Mouse (Mus musculus) embryonic facial prominence, embryonic 14.5 days (tissue): ENCODE data around the gene Cd19. TPM values are rescaled to one million over a fixed set of nuclear protein-coding genes. Genes with fewer than 3 reads are reported as not detected.

ENCODE experiments used
- ATAC-seq: fragments of 200-750 bp; cut with Nextera tagmentation; 2 replicates; pipeline ENCODE4 v1.8.0; 2017; ENCODE audit warnings: low read depth, moderate number of reproducible peaks, moderate TSS enrichment
- DNase-seq: peaks from one replicate; pipeline ENCODE4 v3.0.0-alpha.2; 2015; ENCODE audit warnings: low spot score
- H3K27ac ChIP-seq: fragments of 300-500 bp; sonication (generic); replicated peaks from 2 replicates; pipeline ENCODE4 v1.5.1; 2014; ENCODE audit warnings: low read depth, mild to moderate bottlenecking, low read length, moderate library complexity
- H3K27me3 ChIP-seq: fragments of 300-500 bp; sonication (generic); replicated peaks from 2 replicates; pipeline ENCODE4 v1.6.1; 2014; ENCODE audit warnings: low read length; ENCODE audit not compliant: control insufficient read depth, insufficient read depth
- H3K36me3 ChIP-seq: fragments of 300-500 bp; sonication (generic); 2 replicates; pipeline ENCODE4 v1.6.1; 2014; ENCODE audit warnings: low read length, mixed read lengths; ENCODE audit not compliant: control insufficient read depth, insufficient read depth
- H3K4me1 ChIP-seq: fragments of 300-500 bp; sonication (generic); 2 replicates; pipeline ENCODE4 v1.6.1; 2014; ENCODE audit warnings: antibody characterized with exemption, low read length; ENCODE audit not compliant: control insufficient read depth, insufficient read depth
- H3K4me2 ChIP-seq: fragments of 300-500 bp; sonication (generic); 2 replicates; pipeline ENCODE4 v1.6.1; 2014; ENCODE audit warnings: low read depth, mild to moderate bottlenecking, low read length, moderate library complexity, mixed read lengths
- H3K4me3 ChIP-seq: fragments of 300-500 bp; sonication (generic); 2 replicates; pipeline ENCODE4 v1.5.1; 2014; ENCODE audit warnings: low read depth, mild to moderate bottlenecking, low read length
- H3K9ac ChIP-seq: fragments of 300-500 bp; sonication (generic); 2 replicates; pipeline ENCODE4 v1.6.1; 2014; ENCODE audit warnings: low read depth, mild to moderate bottlenecking, low read length, moderate library complexity, mixed read lengths
- H3K9me3 ChIP-seq: fragments of 300-500 bp; sonication (generic); 2 replicates; pipeline ENCODE4 v1.6.1; 2016; ENCODE audit warnings: low read length; ENCODE audit not compliant: control insufficient read depth
- WGBS: fragments of 180-500 bp; shearing (Covaris S2); extraction: QIAGEN DNeasy Blood & Tissue Kit; methylation state at CpG from one replicate; pipeline ENCODE4 v1.1.7; 2014; 5-methylcytosine and 5-hydroxymethylcytosine counted together
- polyA plus RNA-seq: library from polyadenylated mRNA; unstranded; fragments of >200 nt; fragmentation: Nextera tagmentation; extraction: Ambion mirVana; gene quantifications from 2 replicates; pipeline ENCODE4 v1.2.1, GENCODE M21; 2014

Cd19 gene
- polyA plus RNA-seq, 1 experiment from 2014 or later, result 0.19 TPM

- 1% methylated on average over 47 of the region's 82 CpGs for WGBS
- H3K9ac ChIP-seq, result peak within 1 kb of the TSS; percentile 87
- peaks cover 3% of the 10 kb centered on the region; the same call in 1 of the 2 replicates for H3K9me3 ChIP-seq
- peak; percentile 93 for DNase-seq
- H3K4me1 ChIP-seq, result peaks cover 5% of the 10 kb centered on the region
- peak within 1 kb of the TSS; percentile 77 for H3K4me3 ChIP-seq
- peak; percentile 94 for ATAC-seq
- H3K4me2 ChIP-seq, result peak within 1 kb of the TSS; percentile 82
- H3K27me3 ChIP-seq, result no peaks in the 10 kb centered on the region
- peaks cover 21% of the 10 kb centered on the region; the same call in 1 of the 2 replicates for H3K36me3 ChIP-seq
- peak within 1 kb of the TSS; percentile 95 for H3K27ac ChIP-seq
Measured at GRCm38 (mm10) chr7:126428631-126429502, 14.2 kb upstream of the Cd19 start, which contains the start of gene Rabep2. Gene Rabep2 (plus strand): TSS chr7:126428759.

DNA sequence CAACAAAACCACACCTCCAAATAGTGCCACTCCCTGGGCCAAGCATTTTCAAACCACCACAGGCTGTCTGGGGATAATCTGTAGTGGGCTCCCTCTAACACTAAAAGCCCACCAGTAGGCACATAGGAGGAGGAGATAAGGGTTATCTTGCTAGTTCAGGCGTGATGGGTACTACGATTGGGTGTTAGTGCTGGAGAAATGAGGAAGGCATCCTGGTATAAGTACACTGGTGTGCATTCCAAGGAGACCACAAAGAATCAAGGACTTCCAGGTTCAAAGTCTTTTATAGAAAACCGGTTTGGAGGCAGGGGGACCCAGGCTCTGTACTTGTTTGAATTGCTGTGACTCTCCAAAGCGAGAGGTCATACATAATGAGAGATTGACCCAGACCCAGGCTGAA, 13.5 kb upstream of the Cd19 start:
- Histone ChIP-seq H3K27me3 (no peaks in the 10 kb centered on the region), H3K27ac (peak overlapping the region; percentile 95), H3K4me3 (peak overlapping the region; percentile 77), H3K4me2 (peak overlapping the region; percentile 82), H3K36me3 (peaks cover 18% of the 10 kb centered on the region; the same call in 1 of the 2 replicates), H3K4me1 (peaks cover 5% of the 10 kb centered on the region), H3K9me3 (peaks cover 3% of the 10 kb centered on the region; the same call in 1 of the 2 replicates), H3K9ac (peak overlapping the region; percentile 87)
- DNase-seq (no peak), ATAC-seq (peak; percentile 12; the same call in 1 of the 2 replicates)
- 17% methylated on average over 4 of the region's 4 CpGs for WGBS

DNA sequence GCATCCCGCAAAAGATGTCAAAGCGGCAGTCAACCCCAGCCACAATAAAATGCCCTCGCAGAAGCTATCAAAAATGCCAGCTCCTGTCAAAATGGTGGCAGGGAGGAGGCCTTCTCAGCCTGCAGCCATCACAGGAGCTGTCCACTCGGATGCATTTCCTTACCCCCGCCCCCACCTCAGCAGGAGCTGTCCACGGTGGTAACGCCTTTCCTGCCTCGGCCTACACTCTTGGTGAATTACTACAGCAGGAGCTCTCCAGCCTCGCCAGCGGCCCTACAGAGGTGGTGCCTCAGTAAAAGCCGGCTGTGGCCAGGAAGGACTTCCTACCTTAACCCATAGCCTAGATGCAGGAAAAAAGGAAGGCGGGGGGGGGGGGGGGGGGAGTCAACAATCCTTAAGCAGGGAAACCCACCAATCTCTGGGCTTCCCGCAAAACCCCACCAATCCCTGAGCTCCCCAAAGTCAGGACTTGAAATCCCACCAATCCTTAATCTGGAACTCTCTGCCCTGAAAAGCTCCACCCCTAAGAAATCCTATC, 12.7 kb upstream of the Cd19 start:
- Histone ChIP-seq H3K27me3 (no peaks in the 10 kb centered on the region), H3K36me3 (peaks cover 12% of the 10 kb centered on the region; the same call in 1 of the 2 replicates), H3K27ac (no peak overlapping the region), H3K9me3 (peaks cover 3% of the 10 kb centered on the region; the same call in 1 of the 2 replicates), H3K9ac (no peak overlapping the region), H3K4me2 (no peak overlapping the region), H3K4me1 (peaks cover 5% of the 10 kb centered on the region), H3K4me3 (no peak overlapping the region)
- no peak for DNase-seq
- 47% methylated on average over 12 of the region's 13 CpGs for WGBS
- no peak for ATAC-seq

GRCm38 (mm10) chr7:126424161-126424560, 9.5 kb upstream of the Cd19 start:
- H3K27me3 ChIP-seq, result no peaks in the 10 kb centered on the region
- ATAC-seq, result no peak
- WGBS, result 82% methylated on average over 6 of the region's 6 CpGs
- no peak overlapping the region for H3K27ac ChIP-seq
- H3K36me3 ChIP-seq, result no peaks in the 10 kb centered on the region
- H3K9ac ChIP-seq, result no peak overlapping the region
- no peak overlapping the region for H3K4me3 ChIP-seq
- no peak for DNase-seq
- no peaks in the 10 kb centered on the region for H3K4me1 ChIP-seq
- H3K4me2 ChIP-seq, result no peak overlapping the region
- H3K9me3 ChIP-seq, result peaks cover 3% of the 10 kb centered on the region; the same call in 1 of the 2 replicates

- no peak overlapping the region for H3K4me2 ChIP-seq
- peaks cover 3% of the 10 kb centered on the region; the same call in 1 of the 2 replicates for H3K9me3 ChIP-seq
- H3K36me3 ChIP-seq, result no peaks in the 10 kb centered on the region
- DNase-seq (no peak), ATAC-seq (no peak)
- no peaks in the 10 kb centered on the region for H3K27me3 ChIP-seq
- WGBS, result 84% methylated on average over 5 of the region's 5 CpGs
- no peak overlapping the region for H3K4me3 ChIP-seq
- H3K4me1 ChIP-seq, result no peaks in the 10 kb centered on the region
- no peak overlapping the region for H3K9ac ChIP-seq
- H3K27ac ChIP-seq, result no peak overlapping the region
Measured at GRCm38 (mm10) chr7:126421756-126422155, 7.1 kb upstream of the Cd19 start.

DNA sequence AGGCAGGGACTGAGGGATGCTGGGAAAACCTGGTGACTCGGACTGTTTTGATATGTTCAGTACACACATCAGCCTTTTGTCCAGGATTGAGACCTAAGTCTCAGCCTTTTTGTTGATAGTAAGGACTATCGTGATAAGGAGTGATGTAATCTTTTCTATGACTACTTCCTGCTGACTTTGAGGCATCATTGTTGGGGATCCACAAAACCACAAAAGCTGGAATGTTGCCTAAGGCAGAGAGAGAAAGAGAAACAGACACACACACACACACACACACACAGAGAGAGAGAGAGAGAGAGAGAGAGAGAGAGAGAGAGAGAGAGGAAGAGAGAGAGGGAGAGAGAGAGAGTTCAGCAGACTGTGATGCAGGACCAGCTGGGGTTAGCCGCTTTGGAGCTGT, 3.8 kb upstream of the Cd19 start:
- H3K9me3 ChIP-seq, result no peaks in the 10 kb centered on the region
- H3K9ac ChIP-seq, result no peak overlapping the region
- H3K4me2 ChIP-seq, result no peak overlapping the region
- WGBS, result 62% methylated on average over 3 of the region's 3 CpGs
- DNase-seq (peak; percentile 6), ATAC-seq (no peak)
- H3K27ac ChIP-seq, result no peak overlapping the region
- H3K4me3 ChIP-seq, result no peak overlapping the region
- no peaks in the 10 kb centered on the region for H3K4me1 ChIP-seq
- H3K36me3 ChIP-seq, result no peaks in the 10 kb centered on the region
- no peaks in the 10 kb centered on the region for H3K27me3 ChIP-seq

GRCm38 (mm10) chr7:126417606-126418005, 2.9 kb upstream of the Cd19 start:
- Histone ChIP-seq H3K36me3 (no peaks in the 10 kb centered on the region), H3K27me3 (no peaks in the 10 kb centered on the region), H3K4me2 (no peak overlapping the region), H3K9ac (no peak overlapping the region), H3K4me3 (no peak overlapping the region), H3K27ac (no peak overlapping the region), H3K4me1 (no peaks in the 10 kb centered on the region), H3K9me3 (no peaks in the 10 kb centered on the region)
- DNase-seq (no peak), ATAC-seq (no peak)
- WGBS, result 79% methylated on average over 4 of the region's 4 CpGs

DNA sequence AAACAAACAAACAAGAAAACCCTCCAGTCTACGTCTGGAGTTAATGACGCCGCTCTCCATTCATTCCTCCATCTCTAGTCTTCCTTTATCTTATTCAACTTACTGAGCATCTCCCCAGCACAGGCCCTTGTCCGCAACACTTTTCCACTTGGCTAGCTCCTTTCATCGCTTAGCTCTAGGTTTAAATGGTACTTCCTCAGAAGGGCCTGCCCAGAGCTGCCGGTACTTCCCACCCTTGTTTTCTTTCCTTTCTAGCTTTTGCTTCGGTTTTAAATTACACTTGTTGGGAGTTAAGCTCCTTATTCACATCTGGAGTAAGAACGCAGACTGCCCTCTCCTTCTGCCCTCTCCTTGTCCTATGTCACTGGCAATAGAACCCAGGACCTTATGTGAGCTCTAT, 2.4 kb upstream of the Cd19 start:
- ATAC-seq, result peak; percentile 71; the same call in 1 of the 2 replicates
- 35% methylated on average over 8 of the region's 8 CpGs for WGBS
- no peak overlapping the region for H3K9ac ChIP-seq

More for the DNA sequence above, 2.4 kb upstream of the Cd19 start:
- Histone ChIP-seq H3K27me3 (no peaks in the 10 kb centered on the region), H3K36me3 (no peaks in the 10 kb centered on the region), H3K9me3 (no peaks in the 10 kb centered on the region), H3K4me1 (no peaks in the 10 kb centered on the region), H3K4me2 (no peak overlapping the region), H3K27ac (no peak overlapping the region), H3K4me3 (no peak overlapping the region)
- DNase-seq, result peak; percentile 40
